In the genomic region with DNA sequence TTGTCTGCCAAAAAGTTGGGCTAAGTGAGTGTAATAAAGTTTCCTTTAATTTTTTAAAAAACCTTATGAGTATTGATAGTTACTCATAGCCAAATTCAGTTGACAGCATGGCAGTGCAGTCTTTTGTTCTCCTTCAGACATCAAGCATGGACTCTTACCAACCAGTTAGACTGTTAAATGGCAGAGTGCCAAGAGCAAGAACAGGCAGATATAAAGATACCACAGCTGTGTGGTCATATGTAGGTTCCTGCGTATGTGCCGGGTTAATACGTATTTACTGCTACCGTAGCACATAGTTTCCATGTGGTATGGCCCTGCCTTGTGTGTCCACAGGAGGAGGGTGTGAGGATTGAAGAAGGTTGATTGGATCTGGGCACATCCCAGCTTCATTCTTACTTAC, we compare ENCODE assay signal across 30 mouse cellular contexts. TPM values are rescaled to one million over a fixed set of nuclear protein-coding genes. Genes with fewer than 3 reads are reported as not detected.
DNase-seq lines count a peak whose midpoint lies in the region; ATAC-seq and TF ChIP-seq lines count a peak whose summit lies in the region.
"Had no signal": no experiment of that assay in that cellular context is flagged by ENCODE, and none has a peak within 500 bp of the region (broad histone marks: within the 10 kb centered on the region; RNA-seq: fewer than 3 reads in every experiment).

No protein-coding gene starts in this region.

- no peaks in the 10 kb centered on the region for H3K27me3 ChIP-seq in lung, embryonic 14.5 days (ENCODE audit: insufficient read depth, low read length)
- no peaks in the 10 kb centered on the region for H3K27me3 ChIP-seq in midbrain, postnatal 0 days (ENCODE audit: insufficient read depth, low read length)
- H3K27me3 ChIP-seq: embryonic facial prominence, embryonic 13.5 days; hindbrain, embryonic 13.5 days; Patski had no signal

- WGBS in lung, embryonic 14.5 days: 72% methylated on average over 4 of the region's 4 CpGs
- 81% methylated on average over 4 of the region's 4 CpGs for WGBS in lung, adult 2 months
- WGBS in midbrain, postnatal 0 days: 93% methylated on average over 4 of the region's 4 CpGs

- TF ChIP-seq CTCF in lung, embryonic 14.5 days (IDR thresholded peaks at IDR 0.05; ENCODE audit: low read depth): no peak
- TF ChIP-seq CTCF in lung, adult 2 months (IDR thresholded peaks at IDR 0.05; ENCODE audit: insufficient read depth, low read length): no peak
- TF ChIP-seq CTCF in midbrain, postnatal 0 days (IDR thresholded peaks at IDR 0.05): no peak

- no peaks in the 10 kb centered on the region for H3K9me3 ChIP-seq in lung, embryonic 14.5 days (ENCODE audit: low read depth, low read length)
- no peaks in the 10 kb centered on the region for H3K9me3 ChIP-seq in midbrain, postnatal 0 days (ENCODE audit: low read length)
- H3K9me3 ChIP-seq: embryonic facial prominence, embryonic 13.5 days; G1E; hindbrain, embryonic 13.5 days had no signal

- H3K4me1 ChIP-seq in lung, embryonic 14.5 days (ENCODE audit: insufficient read depth): no peaks in the 10 kb centered on the region
- no peaks in the 10 kb centered on the region for H3K4me1 ChIP-seq in lung, adult 2 months (ENCODE audit: control insufficient read depth, insufficient read depth, low read length)
- H3K4me1 ChIP-seq in midbrain, postnatal 0 days (ENCODE audit: insufficient read depth, low read length): no peaks in the 10 kb centered on the region

- peaks cover 91% of the 10 kb centered on the region for H3K36me3 ChIP-seq in lung, embryonic 14.5 days (ENCODE audit: insufficient read depth)
- H3K36me3 ChIP-seq in midbrain, postnatal 0 days (ENCODE audit: insufficient read depth, low read length): peaks cover 39% of the 10 kb centered on the region

- no peak overlapping the region for H3K27ac ChIP-seq in lung, embryonic 14.5 days (ENCODE audit: low read depth)
- no peak overlapping the region for H3K27ac ChIP-seq in midbrain, postnatal 0 days (ENCODE audit: low read depth, low read length)
- H3K27ac ChIP-seq: embryonic facial prominence, embryonic 13.5 days; hindbrain, embryonic 13.5 days; hindbrain, postnatal 0 days had no signal

- H3K4me2 ChIP-seq in lung, embryonic 14.5 days: no peak overlapping the region
- no peak overlapping the region for H3K4me2 ChIP-seq in midbrain, postnatal 0 days (ENCODE audit: low read depth, low read length, poor library complexity, severe bottlenecking)
- H3K4me2 ChIP-seq: embryonic facial prominence, embryonic 13.5 days; hindbrain, embryonic 13.5 days had no signal

- H3K4me3 ChIP-seq in lung, embryonic 14.5 days (ENCODE audit: low read depth, low read length): no peak overlapping the region
- H3K4me3 ChIP-seq in lung, adult 2 months (replicated peaks; ENCODE audit: extremely low read depth, low read depth, low read length): no peak overlapping the region
- no peak overlapping the region for H3K4me3 ChIP-seq in midbrain, postnatal 0 days (ENCODE audit: low read depth, low read length)
- H3K4me3 ChIP-seq: embryonic facial prominence, embryonic 13.5 days; hindbrain, embryonic 13.5 days had no signal

- peak; percentile 56 for DNase-seq in heart, adult 11 months
- no peak for DNase-seq in heart, postnatal 14 days
- peak; percentile 16 for DNase-seq in lung, embryonic 14.5 days
- DNase-seq in lung, adult 2 months: no peak
- DNase-seq in midbrain, postnatal 0 days (ENCODE audit: low spot score): no peak
- DNase-seq in neural tube, embryonic 10.5 days (ENCODE audit: extremely low spot score, low spot score): no peak
- DNase-seq: cerebellum, adult 11 months; cerebellum, adult 8-10 months; cerebellum, postnatal 14 days; gastrocnemius, postnatal 14 days; heart, postnatal 10 days; kidney, adult 2 months had no signal

- intact Hi-C loops in heart, postnatal 14 days (cut with DNase I): no loop called here

- no peak overlapping the region for H3K9ac ChIP-seq in lung, embryonic 14.5 days
- H3K9ac ChIP-seq in midbrain, postnatal 0 days (replicated peaks; ENCODE audit: low read length, poor library complexity, severe bottlenecking): no peak overlapping the region
- H3K9ac ChIP-seq: embryonic facial prominence, embryonic 13.5 days; hindbrain, embryonic 13.5 days had no signal

- TF ChIP-seq POLR2A in lung, adult 2 months (IDR thresholded peaks at IDR 0.05; ENCODE audit: borderline replicate concordance, extremely low read depth, low read depth, low read length): no peak

- no peak for ATAC-seq in lung, embryonic 14.5 days (ENCODE audit: insufficient read depth)
- peak; percentile 25; the same call in 1 of the 2 replicates for ATAC-seq in common myeloid progenitor, adult 5-6 weeks (replicated peaks; ENCODE audit: low read depth, poor library complexity, severe bottlenecking)
- ATAC-seq in midbrain, postnatal 0 days (ENCODE audit: low FRiP score): no peak
- ATAC-seq: activated CD4-positive, CD25-positive, alpha-beta regulatory T cell, adult 4 months; CD4-positive, CD25-positive, alpha-beta regulatory T cell, adult 4 months; forebrain, embryonic 16.5 days; hindbrain, postnatal 0 days; Patski had no signal

RNA-seq across cellular contexts. Expression of a gene that starts 11.2 kb away (rescaled TPM):
- total RNA-seq in heart, postnatal 14 days (2021): 10 to 100 TPM; 32.5 to 35.6 TPM
- 45.9 and 46.9 TPM in 2 replicates for polyA plus RNA-seq in lung, embryonic 14.5 days (2014; fragmentation: Nextera tagmentation; extraction: Ambion mirVana)
- polyA plus RNA-seq in lung, adult 2 months (2012; rRNA removed): 13.2 and 15.4 TPM in 2 replicates
- 24.7 and 27.1 TPM in 2 replicates for total RNA-seq in common myeloid progenitor, adult 5-6 weeks (2017)
- total RNA-seq in midbrain, postnatal 0 days (2014; rRNA removed): 13.4 and 15.5 TPM in 2 replicates
- polyA plus RNA-seq in midbrain, postnatal 0 days (2015; fragmentation: Nextera tagmentation; extraction: Ambion mirVana): 8.3 and 9.3 TPM in 2 replicates

RNA-seq across cellular contexts. Expression of a gene that starts 14.1 kb away (rescaled TPM):
- total RNA-seq in heart, postnatal 14 days (2021): under 1 TPM in 1 of 2 experiments, not detected in 1; 0.10 TPM
- 0.07 TPM in 1 of 2 replicates, not detected in the other for polyA plus RNA-seq in lung, embryonic 14.5 days (2014; fragmentation: Nextera tagmentation; extraction: Ambion mirVana)
- not detected in 2 replicates for polyA plus RNA-seq in lung, adult 2 months (2012; rRNA removed)
- total RNA-seq in common myeloid progenitor, adult 5-6 weeks (2017): 0.41 TPM in 1 of 2 replicates, not detected in the other
- 0.05 and 2.2 TPM in 2 replicates for total RNA-seq in midbrain, postnatal 0 days (2014; rRNA removed)
- 0.11 and 0.16 TPM in 2 replicates for polyA plus RNA-seq in midbrain, postnatal 0 days (2015; fragmentation: Nextera tagmentation; extraction: Ambion mirVana)
- total RNA-seq: adrenal gland, adult 18-20 months; gastrocnemius, postnatal 14 days; hematopoietic stem cell, adult 5-6 weeks; hindbrain, postnatal 0 days had no signal
- polyA plus RNA-seq: activated CD4-positive, CD25-positive, alpha-beta regulatory T cell, adult 4 months; CD4-positive, CD25-positive, alpha-beta regulatory T cell, adult 4 months; G1E; heart, embryonic 14.5 days; hindbrain, postnatal 0 days; intestine, embryonic 14.5 days had no signal

RNA-seq across cellular contexts. Expression of a gene that starts 58.8 kb away (rescaled TPM):
- not detected for total RNA-seq in heart, postnatal 14 days (2021)
- not detected in 2 replicates for polyA plus RNA-seq in lung, embryonic 14.5 days (2014; fragmentation: Nextera tagmentation; extraction: Ambion mirVana)
- 0.05 TPM in 1 of 2 replicates, not detected in the other for polyA plus RNA-seq in lung, adult 2 months (2012; rRNA removed)
- not detected in 2 replicates for total RNA-seq in common myeloid progenitor, adult 5-6 weeks (2017)
- not detected in 2 replicates for total RNA-seq in midbrain, postnatal 0 days (2014; rRNA removed)
- not detected in 2 replicates for polyA plus RNA-seq in midbrain, postnatal 0 days (2015; fragmentation: Nextera tagmentation; extraction: Ambion mirVana)
- total RNA-seq: adrenal gland, adult 18-20 months; adrenal gland, postnatal 36 days; G1E; gastrocnemius, postnatal 14 days; heart, postnatal 10 days; hematopoietic stem cell, adult 5-6 weeks; hindbrain, postnatal 0 days had no signal
- polyA plus RNA-seq: activated CD4-positive, CD25-positive, alpha-beta regulatory T cell, adult 4 months; brain, embryonic 14.5 days; CD4-positive, CD25-positive, alpha-beta regulatory T cell, adult 4 months; cortical plate, adult 2 months; embryonic facial prominence, embryonic 13.5 days; forebrain, embryonic 11.5 days; forebrain, embryonic 16.5 days; frontal cortex, adult 2 months; G1E; heart, embryonic 14.5 days; hindbrain, embryonic 13.5 days; intestine, embryonic 14.5 days; kidney, adult 2 months; Patski had no signal

Comparison
In these comparisons a context has a peak if more than half of its experiments do, and no peak if none do; other contexts are left out.
1. DNase-seq: peak in heart, adult 11 months (single experiment) and lung, embryonic 14.5 days (single experiment); none in heart, postnatal 14 days (0 of 2), lung, adult 2 months (single experiment), midbrain, postnatal 0 days (single experiment) and neural tube, embryonic 10.5 days (single experiment).